Mouse (Mus musculus) kidney, adult 2 months (tissue): ENCODE measurements around the gene Pip4k2c.
"Not testable (repeated sequence)": the region's sequence is repeated elsewhere in the genome, so short reads cannot be mapped to it uniquely, and the experiment has no call there.

Experiments used
- CTCF ChIP-seq: fragments of 200-500 bp; conservative IDR thresholded peaks from 2 replicates; pipeline ENCODE4 v1.5.1; 2011; ENCODE audit warnings: low read depth, mild to moderate bottlenecking, control low read depth, low read length, moderate library complexity, mixed read lengths; ENCODE audit not compliant: insufficient read depth, insufficient read length
- POLR2A ChIP-seq: fragments of 200-500 bp; IDR thresholded peaks from one replicate; pipeline ENCODE4 v1.6.1; 2011; ENCODE audit warnings: low read depth, low read length, control low read depth

GRCm38 (mm10) chr10:127152556-127152955 lies 58.8 kb downstream of the Pip4k2c start:
- TF ChIP-seq POLR2A, CTCF: not testable (repeated sequence)
